Mouse (Mus musculus): Measurements from ENCODE around the gene Zdhhc16. TPM values are rescaled to one million over a fixed set of nuclear protein-coding genes. Genes with fewer than 3 reads are reported as not detected.
"Not testable (repeated sequence)": the region's sequence is repeated elsewhere in the genome, so short reads cannot be mapped to it uniquely, and the experiment has no call there.

Gene Zdhhc16
- polyA plus RNA-seq, 1 experiment from 2014 or later: 47.3 TPM

DNA sequence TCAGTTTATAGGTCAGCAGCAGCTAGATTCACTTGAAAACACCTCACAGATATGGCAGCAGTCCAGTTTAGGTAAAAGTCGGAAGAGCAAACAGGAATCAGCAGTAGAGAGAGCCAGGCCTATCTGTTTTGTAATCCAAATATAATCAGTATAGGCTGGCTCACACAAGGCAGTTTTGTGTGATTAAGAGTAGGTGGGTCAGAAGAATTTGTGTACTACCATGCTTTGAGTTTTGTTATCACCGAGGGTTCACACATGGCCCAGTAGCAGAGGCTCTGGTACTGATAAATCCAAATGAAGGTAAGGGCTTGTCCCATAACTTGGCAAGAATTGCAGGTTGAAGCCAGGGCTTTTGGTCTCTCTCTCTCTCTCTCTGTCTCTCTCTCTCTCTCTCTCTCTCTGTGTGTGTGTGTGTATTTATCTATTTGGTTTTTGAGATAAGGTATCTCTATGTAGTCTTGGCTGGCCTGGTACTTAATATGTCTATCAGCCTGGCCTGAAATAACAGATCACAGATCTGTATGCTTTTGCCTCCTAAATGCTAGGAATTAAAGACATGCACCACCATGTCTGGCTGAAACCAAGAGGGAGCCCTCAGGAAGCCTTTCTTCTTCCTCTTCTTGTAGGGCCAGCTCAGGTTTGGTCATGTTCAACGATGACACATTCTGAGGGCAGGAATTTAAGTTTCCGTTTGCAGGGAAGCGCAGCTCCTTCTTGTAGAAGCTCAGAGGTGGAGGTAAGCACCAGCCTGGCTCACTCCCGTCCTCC, 26.8 kb upstream of the Zdhhc16 start:
- Histone ChIP-seq H3K4me2 (peak overlapping the region; percentile 48), H3K4me3 (no peak overlapping the region), H3K9me3 (replicated peaks) (no peaks in the 10 kb centered on the region), H3K27ac (peak overlapping the region; percentile 66), H3K9ac (peak overlapping the region; percentile 25), H3K4me1 (peaks cover 54% of the 10 kb centered on the region), H3K36me3 (no peaks in the 10 kb centered on the region), H3K27me3 (replicated peaks) (no peaks in the 10 kb centered on the region)
- 14% methylated on average over 6 of the region's 6 CpGs for WGBS (ENCODE audit: insufficient replicate concordance)
- peak; percentile 76 for ATAC-seq

DNA sequence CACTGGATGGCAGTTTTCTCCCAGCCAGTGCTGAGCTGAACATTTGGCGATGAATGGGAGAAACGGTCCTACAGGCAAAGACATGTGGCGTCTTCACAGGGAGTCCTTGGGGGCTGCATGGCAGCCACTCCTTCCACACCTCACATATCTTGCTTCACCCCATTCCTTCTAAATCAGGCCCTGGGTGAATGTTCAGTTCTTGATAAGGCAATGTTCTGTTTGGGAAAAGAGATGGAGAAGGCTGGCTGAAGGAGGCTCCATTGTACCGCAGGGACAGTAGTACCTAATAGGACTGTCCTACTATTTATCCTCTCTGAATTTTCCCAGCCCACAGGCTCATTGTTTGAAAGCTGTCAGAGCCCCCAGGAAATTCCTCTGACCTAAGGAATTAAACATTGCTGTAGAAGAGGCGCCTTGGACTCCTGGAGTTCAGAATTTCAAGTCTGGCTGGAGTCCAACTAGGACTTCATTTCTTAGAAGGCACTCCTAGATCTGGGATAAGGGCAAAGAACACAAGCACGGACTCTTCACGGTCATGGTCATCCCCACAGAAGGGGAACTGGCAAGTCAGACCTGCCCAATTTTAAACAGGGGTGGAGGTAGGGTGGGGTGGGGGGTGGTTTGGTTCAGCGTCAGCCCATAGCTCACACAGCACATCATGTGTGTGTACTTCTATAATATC, 26.1 kb upstream of the Zdhhc16 start:
- peaks cover 51% of the 10 kb centered on the region for H3K4me1 ChIP-seq
- H3K27me3 ChIP-seq (replicated peaks): no peaks in the 10 kb centered on the region
- H3K4me2 ChIP-seq: peak overlapping the region; percentile 48

DNA sequence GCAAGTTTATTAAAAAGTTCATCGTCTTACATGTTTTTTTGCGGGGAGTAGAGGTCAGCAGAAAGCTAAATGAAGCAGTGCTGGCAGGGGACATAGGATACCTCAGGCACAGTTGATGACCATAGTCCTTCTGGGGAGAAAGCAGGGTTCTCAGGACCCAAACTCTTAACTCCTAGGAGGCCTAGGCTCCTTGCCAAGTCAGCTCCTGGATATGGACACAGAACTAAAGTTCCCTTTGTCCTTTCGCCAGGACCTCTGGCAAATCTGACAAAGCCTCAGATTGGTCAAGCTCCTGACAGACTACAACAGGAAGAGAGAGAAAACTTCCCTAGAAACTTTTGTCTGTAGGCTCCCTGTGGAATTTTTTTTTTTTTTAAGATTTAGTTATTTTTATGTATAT, 24.5 kb upstream of the Zdhhc16 start:
- no peaks in the 10 kb centered on the region for H3K27me3 ChIP-seq (replicated peaks)
- ATAC-seq: no peak
- peaks cover 57% of the 10 kb centered on the region for H3K4me1 ChIP-seq
- 86% methylated on average over 3 of the region's 3 CpGs for WGBS (ENCODE audit: insufficient replicate concordance)
- no peak overlapping the region for H3K4me2 ChIP-seq
- H3K4me3 ChIP-seq: no peak overlapping the region
- H3K9me3 ChIP-seq (replicated peaks): no peaks in the 10 kb centered on the region
- H3K9ac ChIP-seq: no peak overlapping the region
- peaks cover 6% of the 10 kb centered on the region; the same call in 1 of the 2 replicates for H3K36me3 ChIP-seq
- no peak overlapping the region for H3K27ac ChIP-seq

More for the DNA sequence above, 26.1 kb upstream of the Zdhhc16 start:
- H3K36me3 ChIP-seq: no peaks in the 10 kb centered on the region
- peak overlapping the region; percentile 66 for H3K27ac ChIP-seq
- no peaks in the 10 kb centered on the region for H3K9me3 ChIP-seq (replicated peaks)
- H3K4me3 ChIP-seq: no peak overlapping the region
- peak; percentile 30; the same call in 1 of the 2 replicates for ATAC-seq
- WGBS (ENCODE audit: insufficient replicate concordance): 31% methylated on average over 8 of the region's 8 CpGs
- H3K9ac ChIP-seq: peak overlapping the region; percentile 25

DNA sequence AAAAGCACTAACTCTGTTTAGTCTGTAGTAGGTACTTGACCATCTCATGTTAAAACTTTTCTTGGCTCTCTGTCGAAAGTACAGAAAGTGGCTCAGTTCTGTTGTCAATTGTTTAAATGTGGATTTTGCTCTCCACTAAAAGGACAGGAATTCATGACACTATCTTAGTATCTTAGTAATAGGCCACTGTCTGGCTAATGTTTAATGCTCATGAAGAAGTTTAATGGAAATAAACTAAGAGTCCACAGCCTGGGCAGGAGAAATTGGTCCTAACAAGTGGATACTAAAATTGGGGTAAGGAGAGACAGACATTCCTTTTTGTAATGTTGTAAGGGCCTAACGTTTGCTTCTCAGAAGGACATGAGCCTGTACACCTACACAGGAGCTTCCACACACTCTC, 22.9 kb upstream of the Zdhhc16 start:
- no peak overlapping the region for H3K27ac ChIP-seq
- H3K9me3 ChIP-seq (replicated peaks): no peaks in the 10 kb centered on the region
- H3K4me2 ChIP-seq: no peak overlapping the region
- peaks cover 66% of the 10 kb centered on the region for H3K4me1 ChIP-seq
- no peak overlapping the region for H3K4me3 ChIP-seq
- ATAC-seq: no peak
- WGBS (ENCODE audit: insufficient replicate concordance): 78% methylated on average over 2 of the region's 2 CpGs
- no peaks in the 10 kb centered on the region for H3K27me3 ChIP-seq (replicated peaks)
- no peak overlapping the region for H3K9ac ChIP-seq
- peaks cover 20% of the 10 kb centered on the region for H3K36me3 ChIP-seq

DNA sequence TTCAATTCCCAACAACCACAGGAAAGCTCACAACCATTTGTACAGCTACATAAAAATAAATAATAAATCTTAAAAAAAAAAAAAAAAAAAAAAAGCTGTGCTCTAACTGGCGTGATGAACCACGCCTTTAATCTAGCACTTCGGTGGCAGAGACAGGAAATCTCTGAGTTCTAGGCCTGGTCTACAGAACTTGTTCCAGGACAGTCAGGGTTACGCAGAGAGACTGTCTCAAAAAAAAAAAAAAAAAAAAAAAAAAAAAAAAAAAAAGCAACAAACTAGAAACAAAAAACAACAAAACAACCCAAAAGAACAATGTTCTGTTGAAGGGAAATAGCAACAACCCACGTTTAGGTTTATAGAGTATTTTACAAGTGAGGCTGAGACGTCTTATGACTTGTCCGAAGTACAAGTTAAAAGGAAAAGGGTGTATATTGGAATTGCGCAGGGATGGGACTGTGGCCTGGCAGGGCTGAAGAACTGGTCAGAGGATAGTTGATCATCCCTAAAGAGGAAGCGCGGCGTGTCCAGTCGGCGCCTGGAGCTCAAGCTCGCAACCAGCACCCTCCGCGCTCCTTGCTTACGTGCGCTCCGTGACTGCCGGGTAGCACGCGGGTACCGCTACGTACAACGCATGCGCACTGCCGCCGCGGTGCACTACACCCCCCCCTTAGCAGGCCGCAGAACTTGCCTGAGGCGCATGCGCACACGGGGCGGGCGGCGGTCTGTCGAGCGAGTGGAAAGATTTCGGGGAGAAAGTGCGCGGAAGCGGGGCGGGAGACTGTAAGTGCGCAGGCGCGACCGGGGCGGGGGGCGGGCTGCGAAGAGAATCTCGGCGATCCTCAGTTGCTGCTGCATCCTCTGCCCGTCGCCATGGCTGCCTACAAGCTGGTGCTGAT, 21.9 kb upstream of the Zdhhc16 start, which contains the start of gene Pgam1:
Pgam1 (plus strand) TSS at position 746 of the 896 bp plus-strand sequence.
- Histone ChIP-seq H3K9me3 (replicated peaks) (no peaks in the 10 kb centered on the region), H3K9ac (peak within 1 kb of the TSS; percentile 88), H3K4me2 (peak within 1 kb of the TSS; percentile 98), H3K36me3 (peaks cover 30% of the 10 kb centered on the region), H3K27me3 (replicated peaks) (no peaks in the 10 kb centered on the region), H3K4me1 (peaks cover 56% of the 10 kb centered on the region), H3K4me3 (peak within 1 kb of the TSS; percentile 77), H3K27ac (peak within 1 kb of the TSS; percentile 88)
- peak; percentile 91 for ATAC-seq
- 4% methylated on average over 54 of the region's 54 CpGs for WGBS (ENCODE audit: insufficient replicate concordance)

DNA sequence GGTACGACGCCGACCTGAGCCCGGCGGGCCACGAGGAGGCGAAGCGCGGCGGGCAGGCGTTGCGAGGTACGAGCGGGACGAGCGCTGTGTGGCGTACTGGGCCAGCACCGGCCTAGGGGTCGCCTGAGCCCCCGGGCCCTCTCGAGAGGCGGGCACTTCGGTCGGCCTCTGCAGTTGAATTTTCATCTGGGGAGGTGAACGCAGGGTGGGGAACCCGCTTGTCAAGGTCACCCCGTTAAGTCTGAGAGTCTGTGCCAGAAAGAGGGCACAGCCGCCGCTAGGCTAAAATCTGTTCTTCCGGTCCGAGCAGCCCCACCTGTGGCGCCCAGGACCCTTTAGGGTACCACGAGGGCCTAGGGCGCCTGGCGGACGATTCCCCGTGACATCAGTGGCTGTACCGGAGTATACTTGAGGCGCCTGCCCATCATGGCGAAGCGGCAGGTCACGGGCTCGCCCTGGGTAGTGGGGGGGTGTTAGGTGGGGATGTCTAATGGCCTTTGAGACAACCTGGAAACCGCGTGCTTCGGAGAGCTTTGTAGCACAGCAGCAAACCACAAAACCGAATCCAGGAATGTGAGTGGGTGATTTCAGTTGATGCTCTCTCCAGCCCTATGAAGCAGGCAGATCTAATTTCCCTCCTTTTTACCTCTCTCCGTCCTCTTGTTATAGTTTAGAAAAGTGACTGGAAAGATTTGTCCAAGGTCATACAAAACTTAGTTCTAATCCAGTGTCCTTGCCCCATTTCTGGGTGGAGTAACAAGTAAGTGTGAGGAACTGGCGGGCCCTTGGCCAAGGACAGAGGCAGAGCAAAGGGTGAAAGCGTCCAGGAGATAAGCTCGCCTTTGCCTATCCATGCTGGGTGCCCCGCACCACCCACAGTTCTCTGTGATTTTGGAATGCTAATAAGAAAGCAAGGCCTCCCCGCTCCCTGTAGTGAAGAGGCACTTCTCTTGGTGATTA, 20.9 kb upstream of the Zdhhc16 start:
- ATAC-seq: peak; percentile 26
- Histone ChIP-seq H3K4me1 (peaks cover 46% of the 10 kb centered on the region), H3K9ac (peak overlapping the region; percentile 88), H3K4me2 (peak overlapping the region; percentile 98), H3K4me3 (peak overlapping the region; percentile 77), H3K27me3 (replicated peaks) (no peaks in the 10 kb centered on the region), H3K27ac (peak overlapping the region; percentile 88), H3K36me3 (peaks cover 40% of the 10 kb centered on the region), H3K9me3 (replicated peaks) (no peaks in the 10 kb centered on the region)
- under 1% methylated on average over 45 of the region's 53 CpGs for WGBS (ENCODE audit: insufficient replicate concordance)

DNA sequence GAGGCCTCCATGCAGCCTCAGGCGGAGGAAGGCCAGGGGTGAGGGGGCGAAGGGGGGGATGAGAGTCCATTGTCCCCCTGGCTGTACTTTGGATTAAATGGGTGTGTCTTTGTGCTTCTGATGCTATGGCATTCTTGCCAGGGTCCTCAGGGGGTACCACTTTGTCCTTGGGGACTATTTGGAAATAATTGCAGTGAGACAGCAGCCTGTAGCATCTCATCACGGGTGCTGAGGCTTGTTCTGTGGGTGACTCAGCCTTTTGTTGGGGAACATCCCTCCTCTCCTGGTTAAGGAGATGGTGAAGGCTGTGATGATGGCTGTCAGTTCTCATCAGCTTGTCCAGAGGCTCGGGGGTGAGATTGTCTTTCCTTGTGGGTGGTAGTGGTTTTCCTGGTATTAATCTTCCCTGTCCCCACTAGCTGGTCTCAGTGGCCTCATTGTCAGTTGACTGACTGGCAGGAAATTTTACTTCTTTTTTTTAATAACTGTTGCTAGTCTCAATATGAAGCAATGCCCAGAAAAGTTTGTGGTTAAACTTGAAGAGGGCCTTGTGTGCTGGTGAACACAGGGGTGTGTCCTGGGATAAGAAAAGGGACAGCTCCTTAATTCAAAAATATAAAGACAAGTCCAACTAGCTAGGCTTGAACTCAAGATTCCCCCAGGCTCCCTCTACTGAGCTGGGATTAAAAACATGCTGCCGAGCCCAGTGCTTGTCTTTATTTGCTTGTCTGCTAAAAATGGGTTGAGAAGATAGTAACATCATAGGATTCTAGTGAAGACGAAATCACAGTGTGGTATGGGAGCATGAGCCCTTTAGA, 19.3 kb upstream of the Zdhhc16 start:
- ATAC-seq: no peak

DNA sequence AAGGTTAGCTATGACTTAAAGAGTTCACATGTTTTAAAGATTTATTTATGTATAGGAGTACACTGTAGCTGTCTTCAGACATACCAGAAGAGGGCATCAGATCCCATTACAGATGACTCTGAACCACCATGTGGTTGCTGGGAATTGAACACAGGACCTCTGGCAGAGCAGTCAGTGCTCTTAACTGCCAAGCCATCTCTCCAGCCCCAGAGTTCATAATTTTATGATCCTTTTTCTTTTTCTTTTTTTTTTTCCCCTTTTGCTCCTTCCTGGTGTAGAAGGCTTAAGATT, 18.7 kb upstream of the Zdhhc16 start:
- peaks cover 33% of the 10 kb centered on the region for H3K4me1 ChIP-seq
- not testable (repeated sequence) for H3K9me3 ChIP-seq (replicated peaks); H3K9ac ChIP-seq; H3K27ac ChIP-seq; H3K27me3 ChIP-seq (replicated peaks); ATAC-seq
- peaks cover 52% of the 10 kb centered on the region for H3K36me3 ChIP-seq
- H3K4me3 ChIP-seq: peak overlapping the region; percentile 77; the same call in 1 of the 2 replicates
- peak overlapping the region; percentile 98 for H3K4me2 ChIP-seq

More for the DNA sequence above, 19.3 kb upstream of the Zdhhc16 start:
- Histone ChIP-seq H3K27me3 (replicated peaks) (no peaks in the 10 kb centered on the region), H3K4me3 (peak overlapping the region; percentile 77), H3K36me3 (peaks cover 46% of the 10 kb centered on the region), H3K9me3 (replicated peaks) (no peaks in the 10 kb centered on the region), H3K4me2 (peak overlapping the region; percentile 98), H3K9ac (peak overlapping the region; percentile 88), H3K27ac (peak overlapping the region; percentile 88), H3K4me1 (peaks cover 37% of the 10 kb centered on the region)
- 31% methylated on average over 6 of the region's 6 CpGs for WGBS (ENCODE audit: insufficient replicate concordance)

DNA sequence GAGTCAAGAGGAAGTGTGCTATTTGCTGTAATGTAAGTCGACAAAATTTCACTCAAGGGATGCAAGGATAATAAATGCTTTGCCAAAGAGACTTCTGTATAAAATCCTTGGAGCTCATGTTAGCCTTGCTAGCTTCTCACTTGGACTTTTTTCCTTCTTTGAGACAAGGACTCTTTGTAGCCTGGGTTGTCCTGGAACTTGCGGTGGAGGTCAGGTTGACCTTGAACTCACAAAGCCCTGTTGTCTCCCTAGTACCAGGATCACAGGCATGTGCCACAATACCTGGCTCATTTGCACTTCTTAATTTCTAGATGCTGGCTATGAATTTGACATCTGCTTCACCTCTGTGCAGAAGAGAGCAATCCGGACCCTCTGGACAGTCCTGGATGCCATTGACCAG, 18.0 kb upstream of the Zdhhc16 start:
- H3K4me1 ChIP-seq: peaks cover 33% of the 10 kb centered on the region
- no peak for ATAC-seq
- H3K36me3 ChIP-seq: peaks cover 58% of the 10 kb centered on the region
- H3K9ac ChIP-seq: no peak overlapping the region
- no peaks in the 10 kb centered on the region for H3K9me3 ChIP-seq (replicated peaks)
- WGBS (ENCODE audit: insufficient replicate concordance): 79% methylated on average over 3 of the region's 3 CpGs
- no peaks in the 10 kb centered on the region for H3K27me3 ChIP-seq (replicated peaks)
- no peak overlapping the region for H3K27ac ChIP-seq
- H3K4me3 ChIP-seq: no peak overlapping the region
- H3K4me2 ChIP-seq: no peak overlapping the region

DNA sequence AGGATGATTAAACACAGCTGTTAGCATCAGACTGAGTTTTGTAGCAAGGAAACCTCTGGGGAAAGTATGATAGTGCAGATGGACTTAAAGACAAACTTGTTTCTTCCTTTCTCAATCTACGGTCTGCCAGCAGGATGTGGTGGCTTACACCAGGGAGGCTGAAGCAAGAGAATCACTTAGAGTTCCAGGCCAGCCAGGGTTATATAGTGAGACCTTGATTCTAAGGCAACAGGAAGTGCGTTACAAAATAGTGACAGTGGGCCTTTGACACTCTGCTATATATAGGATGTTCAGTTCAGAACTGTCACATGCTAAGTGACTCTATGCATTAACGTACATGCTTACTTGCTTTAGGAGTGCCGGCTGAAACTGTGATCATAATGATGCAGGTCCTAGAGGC, 16.4 kb upstream of the Zdhhc16 start:
- no peak for ATAC-seq
- peaks cover 73% of the 10 kb centered on the region for H3K36me3 ChIP-seq

More for the DNA sequence above, 16.4 kb upstream of the Zdhhc16 start:
- no peak overlapping the region for H3K4me3 ChIP-seq
- no peak overlapping the region for H3K27ac ChIP-seq
- WGBS (ENCODE audit: insufficient replicate concordance): 77% methylated on average over 4 of the region's 4 CpGs
- no peak overlapping the region for H3K4me2 ChIP-seq
- H3K9ac ChIP-seq: no peak overlapping the region
- H3K4me1 ChIP-seq: peaks cover 33% of the 10 kb centered on the region
- no peaks in the 10 kb centered on the region for H3K9me3 ChIP-seq (replicated peaks)
- no peaks in the 10 kb centered on the region for H3K27me3 ChIP-seq (replicated peaks)

Data from liver, embryonic 12.5 days (tissue).